Mouse (Mus musculus) ovary, postnatal 14 days (tissue): ENCODE data around the gene Krt80.

Source experiments
- DNase-seq: peaks from one replicate; pipeline ENCODE4 v3.0.0; 2022; ENCODE audit warnings: low spot score

Gene Krt80

DNA sequence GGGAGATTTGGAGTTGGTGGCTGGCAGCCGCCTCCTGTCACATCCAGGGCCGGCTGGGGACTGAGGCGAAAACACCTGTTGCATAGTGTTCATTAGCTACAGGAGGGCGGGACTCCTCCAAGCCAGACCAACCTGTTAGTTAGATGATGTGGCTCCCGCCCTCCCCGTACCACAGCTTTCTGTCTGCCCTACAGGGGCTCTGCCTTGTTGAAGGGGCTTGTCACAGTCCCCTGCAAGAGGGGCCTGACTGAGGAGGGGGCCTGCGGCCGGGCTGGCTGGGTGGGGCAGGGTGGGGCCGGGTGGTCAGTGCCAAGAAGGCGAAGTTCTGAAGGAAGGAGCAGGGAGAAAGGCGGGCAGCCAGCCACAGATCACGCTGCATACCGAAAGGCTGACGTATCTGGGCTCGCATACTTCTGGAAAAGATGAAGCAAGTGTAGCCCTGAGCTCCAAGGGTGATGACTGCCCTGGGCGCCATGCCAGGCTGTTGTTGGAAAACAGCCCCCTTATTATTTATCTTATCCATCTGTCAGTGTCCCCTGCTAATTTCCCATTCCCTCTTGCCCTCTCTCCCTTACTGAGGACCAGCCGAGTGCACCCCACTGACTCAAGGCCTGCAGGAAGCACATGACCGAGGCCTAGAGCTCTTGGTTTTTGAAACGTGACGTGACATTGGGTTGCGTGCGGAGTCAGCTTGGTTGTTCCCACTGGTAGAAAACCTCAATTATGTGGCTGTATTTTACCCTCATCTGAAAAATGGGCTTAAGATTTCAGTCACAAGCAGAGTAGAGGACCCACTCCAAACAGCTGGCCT lies at the start of gene Krt80:
Gene Krt80 (minus strand): TSS at position 62 of the 811 bp plus-strand sequence.
- peak; percentile 62 for DNase-seq

DNA sequence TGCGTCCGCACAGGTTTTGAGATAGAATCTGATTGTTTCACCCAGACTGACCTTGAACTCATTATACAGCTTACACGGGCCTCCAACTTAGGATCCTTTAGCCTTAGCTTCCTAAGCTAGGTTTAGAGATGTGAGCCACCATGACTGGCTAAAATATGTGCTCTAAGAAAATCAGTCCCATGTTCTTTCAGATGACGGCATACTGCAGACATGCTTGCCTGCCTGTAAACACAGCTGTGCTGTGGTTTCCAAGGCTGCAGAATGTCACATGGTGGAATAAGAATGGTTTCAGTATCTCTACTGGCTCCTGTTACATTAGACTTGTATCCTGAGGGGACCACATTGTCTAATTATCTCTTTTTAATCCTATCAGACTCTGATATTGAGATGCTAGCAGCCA lies 49.0 kb upstream of the Krt80 start:
- no peak for DNase-seq

DNA sequence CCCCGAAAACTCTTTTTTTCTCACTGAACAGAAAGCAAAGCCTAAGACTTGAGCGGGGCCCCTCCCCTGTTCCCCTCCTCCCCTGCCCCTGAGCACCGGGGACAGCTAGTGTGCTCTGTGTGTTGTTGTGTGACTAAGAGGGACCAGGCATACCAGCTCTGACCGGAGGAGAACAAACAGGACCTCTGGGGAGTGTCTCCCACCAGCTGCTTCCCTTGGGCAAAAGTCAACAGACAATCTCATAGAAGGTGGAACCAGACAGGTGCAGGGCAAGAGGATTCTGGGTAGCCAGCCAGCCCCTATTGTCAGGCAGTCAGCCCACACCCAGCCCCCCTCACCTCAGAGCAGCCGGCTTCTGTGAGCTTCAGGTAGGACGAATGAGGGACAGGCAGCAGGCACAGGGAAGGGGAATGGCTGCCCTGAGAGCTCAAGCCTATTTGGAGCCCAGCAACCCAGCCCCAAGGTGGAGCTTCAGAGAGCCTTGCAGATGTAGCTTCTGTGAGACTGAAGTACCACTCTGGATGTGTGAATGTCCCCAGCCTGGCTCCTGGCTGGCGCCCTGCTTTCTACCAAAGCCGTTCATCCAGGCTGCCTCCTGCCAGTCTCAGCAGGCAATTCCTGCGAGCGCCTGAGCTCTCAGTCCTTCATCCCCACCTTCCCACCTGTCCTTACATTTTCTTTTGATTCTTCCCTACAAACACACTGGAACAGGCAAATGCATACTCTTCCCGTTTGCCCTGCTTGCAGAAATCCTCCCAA lies 45.0 kb upstream of the Krt80 start:
- DNase-seq = no peak

DNA sequence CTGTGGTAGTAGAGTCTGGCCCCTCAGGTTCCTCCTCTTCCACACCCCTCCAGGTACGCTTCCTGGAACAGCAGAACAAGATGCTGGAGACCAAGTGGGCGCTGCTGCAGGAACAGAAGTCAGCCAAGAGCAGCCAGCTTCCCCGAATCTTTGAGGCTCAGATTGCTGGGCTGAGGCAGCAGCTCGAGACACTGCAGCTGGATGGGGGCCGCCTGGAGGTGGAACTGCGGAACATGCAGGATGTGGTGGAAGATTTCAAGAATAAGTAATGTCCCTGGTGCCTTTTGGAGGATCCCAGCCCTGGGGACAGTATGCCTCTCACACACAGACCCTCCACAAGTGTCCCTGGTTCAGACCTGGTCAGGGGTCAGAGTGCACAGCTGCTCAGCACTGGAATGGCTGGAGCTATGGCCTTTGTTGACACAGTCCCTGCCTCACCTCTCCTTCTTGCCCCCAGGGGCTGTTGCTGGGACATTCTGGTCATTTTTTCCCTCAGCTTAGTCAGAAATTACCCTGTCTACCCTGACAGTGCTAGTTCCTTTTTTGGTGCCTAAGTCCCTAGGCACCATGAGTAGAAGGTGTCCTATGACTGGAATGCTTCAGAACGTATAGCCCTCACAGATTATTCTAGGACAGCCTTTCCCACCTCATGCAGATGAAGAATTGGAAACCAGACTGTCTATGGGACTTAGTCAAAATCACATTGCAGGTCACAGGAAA lies 44.1 kb upstream of the Krt80 start:
- DNase-seq = no peak

DNA sequence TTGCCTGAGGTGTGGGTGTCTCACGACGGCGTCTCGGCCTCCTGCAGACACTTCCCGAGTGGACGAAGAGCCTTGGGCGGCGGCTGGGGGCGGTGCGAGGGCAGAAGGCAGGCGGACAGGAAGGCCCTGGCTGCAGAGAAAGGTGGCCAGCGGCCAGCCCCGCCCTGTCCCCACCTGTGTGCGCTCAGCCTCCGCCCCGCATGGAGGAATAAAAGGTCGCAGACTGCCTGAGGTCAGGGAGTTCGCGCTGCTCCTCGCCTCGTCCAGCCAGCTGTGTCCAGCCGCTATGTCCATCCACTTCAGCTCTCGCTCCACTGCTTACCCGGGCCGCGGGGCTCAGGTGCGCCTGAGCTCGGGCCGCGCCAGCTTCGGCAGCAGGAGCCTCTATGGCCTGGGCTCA lies 42.2 kb upstream of the Krt80 start:
- DNase-seq = no peak

DNA sequence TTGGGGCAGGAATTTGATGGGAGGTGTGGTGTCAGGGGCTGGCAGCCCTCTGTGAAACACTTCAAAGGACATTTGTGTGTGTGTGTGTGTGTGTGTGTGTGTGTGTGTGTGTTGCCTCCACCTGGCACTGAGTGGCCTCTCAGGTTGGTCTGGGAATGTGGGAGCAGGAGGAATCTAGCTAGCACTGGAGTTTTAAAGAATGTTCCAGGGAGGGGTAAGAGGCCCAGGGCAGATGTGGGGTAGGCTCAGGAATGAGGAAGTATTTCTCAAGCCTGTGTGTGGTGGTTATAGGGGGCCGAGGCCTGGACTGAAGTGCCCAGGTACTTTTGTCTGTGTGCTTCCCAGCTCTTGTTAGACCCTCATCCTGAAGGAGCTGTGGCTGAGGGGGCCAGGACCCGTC lies 40.8 kb upstream of the Krt80 start, which contains the start of gene Krt7:
Gene Krt7 (plus strand): TSS at position 269 of the 400 bp plus-strand sequence.
- DNase-seq = no peak

DNA sequence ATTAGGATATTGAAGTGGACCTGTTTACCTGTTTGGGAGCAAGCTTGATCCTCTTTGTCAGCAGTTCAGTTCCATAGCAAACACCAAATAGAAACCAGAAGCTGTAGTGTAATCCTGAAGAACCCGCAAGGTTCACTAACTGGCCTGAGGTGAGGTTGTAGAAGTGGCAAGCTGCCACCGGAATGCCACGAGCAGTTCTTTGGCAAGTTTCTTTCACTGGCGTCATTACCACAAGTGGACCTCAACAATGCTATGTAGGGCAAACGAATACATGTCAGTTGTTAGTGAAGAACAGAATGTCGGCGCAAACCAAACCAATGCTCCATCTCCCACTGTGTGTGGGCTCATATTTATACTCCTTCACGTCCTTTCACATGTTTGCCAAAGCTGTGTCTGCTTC lies 28.3 kb upstream of the Krt80 start:
- no peak for DNase-seq

DNA sequence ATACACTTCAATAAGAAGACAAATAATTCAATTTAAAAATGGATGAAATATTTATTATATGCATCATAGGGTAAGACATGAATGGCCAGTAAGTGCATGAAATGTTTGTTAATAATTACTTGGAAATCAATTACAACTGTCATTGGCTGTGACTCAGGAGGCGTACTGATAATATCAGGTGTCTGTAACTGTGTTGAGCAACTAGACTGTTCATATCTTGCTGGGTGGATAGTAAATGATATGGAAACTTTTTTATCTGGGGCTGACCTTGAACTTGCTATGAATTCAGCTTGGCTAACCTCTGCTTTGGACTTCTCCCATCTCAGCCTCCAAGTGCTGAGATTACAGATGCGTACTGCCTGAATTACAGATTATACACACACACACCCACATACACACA lies 27.7 kb upstream of the Krt80 start:
- no peak for DNase-seq

DNA sequence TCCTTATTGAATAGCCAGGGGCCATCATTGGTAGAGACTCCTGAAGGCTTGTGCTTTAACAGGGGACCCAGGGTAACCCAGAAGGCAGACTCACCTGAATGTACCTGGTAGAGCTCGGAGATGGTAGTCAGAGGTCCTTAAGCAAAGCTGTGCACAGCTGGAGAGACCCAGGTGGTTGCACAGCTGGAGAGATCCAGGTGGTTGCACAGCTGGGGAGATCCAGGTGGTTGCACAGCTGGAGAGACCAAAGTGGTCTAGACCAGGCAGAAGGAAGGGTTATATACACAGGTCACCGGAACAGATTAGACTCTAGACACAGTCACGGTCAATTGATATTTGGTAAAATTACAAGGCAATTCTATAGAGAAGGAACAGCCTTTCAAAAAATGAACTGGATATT lies 27.0 kb upstream of the Krt80 start:
- DNase-seq = no peak

DNA sequence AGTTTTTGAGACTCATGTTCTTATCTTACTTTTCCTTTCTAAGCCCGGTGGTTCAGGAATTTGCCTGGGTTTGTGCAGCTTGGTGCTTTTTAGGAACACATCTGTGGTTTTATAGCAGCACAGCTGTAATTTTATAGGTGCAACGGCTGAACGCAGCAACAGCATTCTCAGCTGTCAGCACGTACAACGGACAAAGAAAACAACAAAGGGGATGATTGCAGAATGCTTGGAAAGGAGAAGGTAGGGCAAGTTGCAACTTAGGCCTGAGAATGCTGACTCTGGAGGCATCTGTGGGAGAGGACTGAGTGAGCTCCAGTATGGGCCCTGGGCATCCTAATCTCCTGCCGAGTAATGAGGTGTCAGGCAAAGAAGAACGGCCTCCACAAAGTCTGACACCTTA lies 26.5 kb upstream of the Krt80 start:
- no peak for DNase-seq

DNA sequence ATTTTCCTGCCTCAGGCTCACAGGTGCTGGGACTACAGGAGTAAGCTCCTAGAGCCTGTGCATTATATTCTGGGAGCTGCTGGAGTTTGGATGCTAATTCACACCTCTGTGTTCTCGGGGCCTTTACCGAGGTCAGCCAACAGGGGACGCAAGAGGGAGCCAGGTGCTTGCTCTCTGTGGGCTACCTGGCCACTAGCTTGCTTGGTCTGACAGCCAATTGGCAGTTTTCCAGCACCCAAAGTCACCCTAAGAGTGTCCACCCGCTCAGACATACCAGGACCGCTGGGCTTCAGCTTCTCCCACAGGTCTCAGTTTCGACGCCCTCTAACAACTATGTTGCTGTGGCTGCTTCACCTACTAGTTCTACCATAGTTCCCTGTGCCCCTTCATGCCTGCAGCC lies 24.9 kb upstream of the Krt80 start:
- DNase-seq = no peak

DNA sequence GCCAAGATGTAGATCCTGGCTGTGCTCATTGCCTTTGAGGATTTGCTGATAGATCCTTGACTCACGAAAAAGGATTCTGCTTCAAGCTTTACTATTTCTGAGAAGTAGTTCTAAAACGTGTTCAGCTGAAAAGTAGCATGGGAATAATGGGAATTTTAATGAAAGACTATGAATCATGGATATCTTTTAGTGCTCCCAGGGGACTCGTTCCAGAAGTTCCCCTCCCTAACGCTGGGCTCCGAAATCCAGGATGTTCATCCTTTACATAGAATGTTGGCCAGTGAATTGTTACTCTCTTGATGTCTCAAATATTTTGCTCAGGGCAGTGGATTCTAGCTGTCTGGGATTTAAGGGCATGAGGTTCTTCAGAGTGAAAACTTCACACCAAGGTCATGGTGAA lies 22.3 kb upstream of the Krt80 start:
- no peak for DNase-seq

DNA sequence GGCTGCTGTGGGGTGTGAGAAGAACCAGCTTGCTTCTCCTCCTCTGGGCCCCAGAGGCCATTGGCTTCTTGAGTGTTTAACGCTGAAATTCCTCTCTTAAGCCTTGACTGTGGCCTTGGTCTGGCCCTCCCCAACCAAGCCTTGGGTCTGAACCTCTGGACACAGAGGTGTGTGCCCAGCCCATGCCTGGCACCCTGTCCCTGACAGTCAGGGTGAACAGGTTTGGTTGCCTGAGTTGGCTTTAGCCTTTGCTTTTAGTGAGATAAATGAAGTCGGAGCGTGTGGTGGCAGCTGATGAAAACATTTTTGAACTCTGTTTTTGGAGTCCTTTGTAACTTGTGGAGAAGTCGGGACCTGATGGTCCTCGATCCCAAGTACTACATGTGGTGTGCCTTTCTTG lies 20.2 kb upstream of the Krt80 start:
- DNase-seq = no peak

DNA sequence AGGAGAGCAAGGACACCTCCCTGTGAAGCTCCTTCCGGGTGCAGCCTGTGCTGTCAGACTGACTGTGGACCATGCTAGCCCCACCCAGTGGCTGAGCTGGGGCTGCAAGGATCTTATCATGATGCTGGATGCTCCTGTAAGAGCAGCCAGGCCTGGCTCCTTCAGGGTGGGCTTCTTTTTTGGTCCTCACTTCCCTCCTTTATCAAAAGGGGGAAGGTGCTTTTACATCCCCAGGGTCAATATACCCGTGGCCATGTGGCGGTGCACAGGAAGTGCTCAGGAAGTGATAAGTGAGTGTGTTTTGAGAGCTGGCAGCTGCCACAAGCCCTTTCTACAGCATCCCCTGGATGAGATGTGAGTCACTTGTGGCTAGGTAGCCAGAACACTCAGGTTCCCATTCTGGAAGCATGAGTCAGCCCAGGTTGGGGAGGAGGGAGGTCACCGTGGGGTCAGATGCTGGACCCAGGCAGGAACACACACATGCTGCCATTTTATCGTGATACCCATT lies 18.1 kb upstream of the Krt80 start:
- no peak for DNase-seq

DNA sequence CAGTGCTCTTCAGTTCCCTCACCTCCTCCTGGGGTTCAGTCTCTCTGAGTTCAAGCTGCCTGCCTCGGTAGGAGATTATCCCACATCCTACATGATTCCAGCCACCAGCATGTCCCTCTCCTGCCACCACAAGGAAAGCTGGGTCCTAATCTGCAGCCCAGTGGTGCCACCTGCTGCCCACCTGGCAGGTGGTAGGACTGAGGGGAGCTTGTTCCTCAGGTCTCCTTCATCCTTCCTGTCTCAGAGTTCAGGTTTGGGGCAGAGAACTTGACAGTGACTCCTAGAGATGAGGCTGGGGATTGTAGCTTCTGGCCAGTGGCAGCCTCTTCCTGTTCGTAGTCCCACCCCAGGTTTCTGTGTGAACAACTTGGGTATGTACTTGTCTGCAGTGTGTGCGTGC lies 17.2 kb upstream of the Krt80 start:
- DNase-seq = no peak

DNA sequence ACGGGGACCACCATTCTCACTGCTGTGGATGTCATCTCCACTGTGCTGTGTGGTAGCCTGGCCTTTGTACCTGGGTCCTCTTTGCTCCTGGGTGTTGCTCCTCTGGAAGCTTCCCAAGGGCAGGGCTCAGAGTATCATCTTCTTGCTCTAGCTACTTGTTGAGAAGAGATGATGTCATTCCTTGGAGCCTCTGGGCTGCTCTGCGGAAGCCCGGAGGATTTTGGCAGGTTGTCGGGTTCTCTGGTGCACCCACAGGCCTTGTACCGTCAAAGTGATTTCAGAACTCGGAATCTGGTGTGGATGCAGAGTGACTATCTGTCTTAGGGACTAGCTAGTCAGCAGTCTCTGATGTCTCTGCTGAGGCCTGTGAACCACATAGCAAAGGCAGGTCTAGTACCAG lies 15.1 kb upstream of the Krt80 start:
- DNase-seq = no peak

DNA sequence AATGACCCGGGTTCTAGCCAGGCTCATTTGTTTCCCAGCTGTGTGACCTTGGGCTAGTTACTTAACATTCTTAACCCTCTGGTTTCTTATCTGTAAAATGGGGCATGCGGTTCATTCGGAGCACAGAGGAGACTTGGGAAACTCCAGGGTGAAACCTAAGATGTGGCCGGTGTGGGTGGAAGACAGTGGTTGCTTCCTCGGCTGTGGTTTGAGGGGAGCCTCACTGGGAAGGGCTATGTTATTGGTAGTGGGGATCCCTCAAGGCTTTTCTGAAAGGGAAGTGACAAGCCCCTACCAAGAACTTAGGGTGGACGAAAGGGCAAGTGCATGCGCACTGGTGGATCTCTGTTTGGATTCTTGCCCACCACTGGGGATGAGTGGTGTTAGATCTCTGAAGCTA lies 14.6 kb upstream of the Krt80 start:
- no peak for DNase-seq

DNA sequence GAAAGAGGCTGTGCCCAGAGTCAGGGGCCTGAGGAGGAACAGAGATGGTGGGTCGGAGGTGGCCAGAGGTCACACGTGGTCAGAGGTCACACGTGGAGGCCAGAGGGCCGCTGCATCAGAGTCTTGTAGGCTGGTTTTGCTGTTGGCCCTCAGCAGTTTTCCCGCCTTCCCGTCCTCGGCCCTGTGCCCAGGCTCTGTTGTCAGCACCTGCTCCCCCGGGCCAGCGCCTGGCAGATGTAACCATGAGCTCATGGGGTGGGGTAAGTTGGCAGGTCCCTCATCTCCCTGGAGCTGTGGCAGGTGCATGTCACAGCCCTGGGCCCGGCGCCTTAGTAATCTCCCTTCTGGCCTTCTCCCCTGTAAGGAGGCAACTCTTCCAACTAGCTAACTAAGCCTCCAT lies 12.8 kb upstream of the Krt80 start:
- DNase-seq = no peak

DNA sequence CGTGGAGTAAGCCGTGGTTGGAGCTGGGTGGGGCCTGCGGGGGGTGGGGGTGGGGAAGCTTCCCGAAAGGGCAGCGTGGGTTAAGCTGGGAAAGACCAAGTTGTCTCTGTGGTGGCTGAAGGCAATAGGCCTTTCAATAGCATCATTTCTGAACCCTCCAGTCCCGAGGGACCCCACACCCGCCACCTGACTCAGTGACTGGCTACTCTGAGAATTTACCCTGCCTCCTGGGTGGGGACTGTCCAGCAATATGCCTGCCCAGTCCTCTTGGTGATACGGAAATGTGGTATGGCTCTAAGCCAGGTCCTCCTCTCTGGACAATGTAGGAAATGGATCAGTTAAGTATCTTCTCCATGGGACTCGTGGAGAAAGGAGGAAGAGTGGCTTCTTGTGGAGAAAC lies 11.8 kb upstream of the Krt80 start:
- DNase-seq = no peak

DNA sequence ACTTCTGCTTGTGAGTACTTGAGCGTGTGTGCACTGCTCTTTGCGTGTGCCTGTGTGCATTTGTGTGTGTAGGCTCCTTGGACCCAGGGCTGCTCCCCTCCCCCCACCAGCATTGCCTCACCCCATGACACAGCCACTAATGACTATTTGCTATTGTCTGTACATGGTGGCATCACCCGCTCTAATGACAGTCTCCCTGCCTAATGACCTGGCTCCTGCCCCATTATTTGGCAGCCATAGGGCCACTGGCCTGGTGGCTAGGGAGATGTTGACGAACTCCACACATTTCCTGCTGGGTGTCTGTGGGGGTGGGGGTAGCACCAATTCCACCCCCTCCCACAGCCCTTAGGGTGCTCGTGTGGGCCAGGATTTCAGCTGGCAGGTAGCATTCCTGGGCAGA lies 8.7 kb upstream of the Krt80 start:
- no peak for DNase-seq

DNA sequence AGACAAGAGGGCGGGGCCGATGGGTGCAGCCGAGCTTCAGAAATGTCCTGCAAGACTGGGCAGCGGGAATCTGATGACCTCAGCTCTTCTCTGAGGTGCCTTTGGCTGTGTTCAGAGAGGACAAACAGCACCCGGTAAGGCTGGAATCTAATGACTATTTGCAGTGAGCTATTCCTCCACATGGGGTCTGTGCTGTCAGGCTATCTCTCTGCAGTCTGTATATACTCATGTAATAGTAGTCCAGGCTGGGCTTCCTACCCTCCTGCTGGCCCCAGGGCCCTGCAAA lies 6.8 kb upstream of the Krt80 start:
- DNase-seq = no peak

DNA sequence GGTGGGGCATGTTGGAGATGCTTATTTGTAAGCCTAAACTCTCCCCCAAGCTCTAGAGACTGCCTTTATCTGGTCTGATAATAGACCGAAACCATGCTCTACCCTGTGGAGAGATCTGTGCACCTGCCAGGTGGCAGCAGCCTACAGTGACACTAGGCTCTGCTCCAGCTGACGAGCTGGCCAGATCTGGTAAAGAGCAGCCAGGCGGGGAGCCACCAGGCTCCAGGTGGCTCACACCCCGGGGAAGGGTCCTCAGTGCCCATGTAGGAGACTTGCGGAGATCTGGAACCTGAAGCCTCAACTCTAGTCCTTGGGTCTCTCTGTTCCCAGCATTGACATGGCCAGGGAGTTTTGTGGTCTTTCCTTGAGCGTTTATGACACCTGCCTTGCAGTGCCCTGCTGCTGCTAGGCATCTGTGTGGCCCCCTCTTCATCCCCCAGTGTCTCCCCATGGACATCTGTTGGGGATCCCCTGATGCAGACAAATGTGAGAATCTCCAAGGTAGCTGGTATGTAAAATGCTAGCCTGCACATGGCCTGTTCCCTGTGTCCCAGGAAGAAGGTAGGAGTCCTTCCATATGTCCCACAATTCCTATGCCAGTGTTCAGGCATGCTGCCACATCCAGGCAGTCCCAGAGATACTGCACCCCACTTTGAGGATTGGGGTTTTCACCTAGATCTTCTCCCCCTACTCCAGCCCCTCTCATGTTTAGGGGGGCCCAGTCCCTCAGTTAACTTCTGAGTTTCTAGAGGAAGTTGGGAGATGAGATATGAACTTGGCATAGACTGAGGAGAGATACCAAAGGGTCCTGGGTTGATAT lies 6.2 kb upstream of the Krt80 start:
- no peak for DNase-seq
